Comparison of ENCODE assay signal across 16 mouse cellular contexts in genomic region chr2:138362474-138362873, GRCm38 (mm10).
DNase-seq lines count a peak whose midpoint lies in the region; ATAC-seq and TF ChIP-seq lines count a peak whose summit lies in the region.
"Had no signal": no experiment of that assay in that cellular context is flagged by ENCODE, and none has a peak within 500 bp of the region (broad histone marks: within the 10 kb centered on the region; RNA-seq: fewer than 3 reads in every experiment).

No protein-coding gene starts in this region.

- no peaks in the 10 kb centered on the region for H3K4me1 ChIP-seq in hindbrain, embryonic 12.5 days
- no peaks in the 10 kb centered on the region for H3K4me1 ChIP-seq in hindbrain, postnatal 0 days (ENCODE audit: insufficient read depth, low read length)
- H3K4me1 ChIP-seq in forebrain, embryonic 16.5 days (replicated peaks; ENCODE audit: control insufficient read depth, insufficient read depth, low read length), result no peaks in the 10 kb centered on the region
- H3K4me1 ChIP-seq: hindbrain, embryonic 13.5 days had no signal

- no peak overlapping the region for H3K4me3 ChIP-seq in hindbrain, embryonic 12.5 days
- no peak overlapping the region for H3K4me3 ChIP-seq in hindbrain, postnatal 0 days (ENCODE audit: low read length)
- no peak overlapping the region for H3K4me3 ChIP-seq in forebrain, embryonic 16.5 days (replicated peaks; ENCODE audit: low read length)
- H3K4me3 ChIP-seq: hindbrain, embryonic 13.5 days had no signal

- no peaks in the 10 kb centered on the region for H3K9me3 ChIP-seq in hindbrain, embryonic 12.5 days (replicated peaks)
- no peaks in the 10 kb centered on the region for H3K9me3 ChIP-seq in hindbrain, postnatal 0 days (ENCODE audit: low read length)
- no peaks in the 10 kb centered on the region for H3K9me3 ChIP-seq in forebrain, embryonic 16.5 days (ENCODE audit: control insufficient read depth, low read length)
- H3K9me3 ChIP-seq: hindbrain, embryonic 13.5 days had no signal

- ATAC-seq in hindbrain, embryonic 12.5 days (ENCODE audit: low FRiP score), result peak; percentile 52; the same call in 1 of the 2 replicates
- ATAC-seq in hindbrain, postnatal 0 days, result no peak
- peak; percentile 54; the same call in 1 of the 2 replicates for ATAC-seq in forebrain, embryonic 16.5 days
- ATAC-seq: midbrain, embryonic 16.5 days had no signal

- H3K36me3 ChIP-seq in hindbrain, embryonic 12.5 days, result no peaks in the 10 kb centered on the region
- no peaks in the 10 kb centered on the region for H3K36me3 ChIP-seq in hindbrain, postnatal 0 days (ENCODE audit: insufficient read depth, low read length)
- no peaks in the 10 kb centered on the region for H3K36me3 ChIP-seq in forebrain, embryonic 16.5 days (ENCODE audit: control insufficient read depth, insufficient read depth)
- H3K36me3 ChIP-seq: hindbrain, embryonic 13.5 days had no signal

- no peak for DNase-seq in hindbrain, postnatal 0 days (ENCODE audit: low spot score)
- DNase-seq in embryo, embryonic 10 days (ENCODE audit: low spot score), result peak; percentile 6
- peak; percentile 18 for DNase-seq in lung, postnatal 10 days
- DNase-seq in thymus, postnatal 25 days, result no peak
- DNase-seq in spleen, postnatal 10 days (ENCODE audit: low spot score in 2 of 2), result no peak
- DNase-seq in layer of hippocampus, postnatal 14 days (ENCODE audit: low spot score in 2 of 2), result no peak
- DNase-seq: adrenal gland, postnatal 14 days; cerebellum, adult 9-11 months; kidney, postnatal 4 days; liver; spleen, adult 18-20 months; thymus, postnatal 36 days had no signal

- H3K27ac ChIP-seq in hindbrain, embryonic 12.5 days, result 0 out of 2 replicates have a peak overlapping the region, but pooled peaks have one; percentile 46
- H3K27ac ChIP-seq in hindbrain, postnatal 0 days, result no peak overlapping the region
- H3K27ac ChIP-seq in forebrain, embryonic 16.5 days (ENCODE audit: low read length), result no peak overlapping the region
- H3K27ac ChIP-seq: hindbrain, embryonic 13.5 days had no signal

- H3K27me3 ChIP-seq in hindbrain, embryonic 12.5 days, result no peaks in the 10 kb centered on the region
- no peaks in the 10 kb centered on the region for H3K27me3 ChIP-seq in hindbrain, postnatal 0 days (ENCODE audit: insufficient read depth, low read length)
- no peaks in the 10 kb centered on the region for H3K27me3 ChIP-seq in forebrain, embryonic 16.5 days (replicated peaks; ENCODE audit: control insufficient read depth, insufficient read depth, low read length)
- H3K27me3 ChIP-seq: hindbrain, embryonic 13.5 days had no signal

- H3K9ac ChIP-seq in hindbrain, embryonic 12.5 days, result no peak overlapping the region
- no peak overlapping the region for H3K9ac ChIP-seq in hindbrain, postnatal 0 days (replicated peaks; ENCODE audit: low read length)
- no peak overlapping the region for H3K9ac ChIP-seq in forebrain, embryonic 16.5 days (replicated peaks; ENCODE audit: low read depth, low read length)
- H3K9ac ChIP-seq: hindbrain, embryonic 13.5 days had no signal

- WGBS in hindbrain, embryonic 12.5 days, result 31% methylated on average over 5 of the region's 5 CpGs
- 33% methylated on average over 5 of the region's 5 CpGs for WGBS in hindbrain, postnatal 0 days
- 9% methylated on average over 5 of the region's 5 CpGs for WGBS in forebrain, embryonic 16.5 days

- TF ChIP-seq CTCF in hindbrain, postnatal 0 days (IDR thresholded peaks at IDR 0.05; ENCODE audit: low read depth), result no peak

- no peak overlapping the region for H3K4me2 ChIP-seq in hindbrain, embryonic 12.5 days (replicated peaks)
- no peak overlapping the region for H3K4me2 ChIP-seq in hindbrain, postnatal 0 days (ENCODE audit: low read depth, low read length)
- H3K4me2 ChIP-seq in forebrain, embryonic 16.5 days (ENCODE audit: low read length), result no peak overlapping the region
- H3K4me2 ChIP-seq: hindbrain, embryonic 13.5 days had no signal

Comparison
In these comparisons a context has a peak if more than half of its experiments do, and no peak if none do; other contexts are left out.
1. DNase-seq: peak in embryo, embryonic 10 days (single experiment) and lung, postnatal 10 days (single experiment); none in hindbrain, postnatal 0 days (single experiment), thymus, postnatal 25 days (single experiment), spleen, postnatal 10 days (0 of 2) and layer of hippocampus, postnatal 14 days (0 of 2).